Mouse (Mus musculus) stomach, postnatal 0 days (tissue): Measurements from ENCODE around the gene Dvl1.

Source experiments
- CTCF ChIP-seq: IDR thresholded peaks from 2 replicates; pipeline ENCODE4 v1.5.1; 2016; ENCODE audit warnings: antibody characterized with exemption, low read depth, mild to moderate bottlenecking, moderate library complexity
- EP300 ChIP-seq: optimal IDR thresholded peaks from 2 replicates; pipeline ENCODE3; 2016; ENCODE audit warnings: antibody characterized with exemption

DNA sequence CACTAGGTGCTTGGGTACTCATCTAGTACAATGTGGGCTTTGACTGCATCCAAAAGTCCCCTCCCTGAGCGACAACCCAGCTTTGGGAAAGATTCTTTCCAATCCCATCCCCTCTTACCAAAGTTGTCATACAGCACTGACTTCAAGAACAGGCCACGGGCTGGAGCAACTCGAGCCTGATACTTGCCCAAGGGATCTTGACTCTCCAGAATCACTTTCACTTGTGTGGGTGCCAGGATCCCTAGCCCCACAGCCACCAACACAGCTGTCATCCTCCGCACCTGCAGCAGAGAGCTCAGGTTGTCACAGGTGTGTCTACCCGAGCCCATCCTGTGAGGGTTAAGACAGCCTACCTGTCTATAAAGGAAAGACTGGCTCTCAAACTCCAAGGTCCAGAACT, 42.1 kb downstream of the Dvl1 start:
- no peak for TF ChIP-seq CTCF
- TF ChIP-seq EP300 = no peak
